Mouse (Mus musculus): ENCODE results near the gene Gm44503.

GRCm38 (mm10) chr9:72935309-72935708 lies 23.3 kb upstream of the Gm44503 start:
- peak; percentile 35 for TF ChIP-seq CTCF (IDR thresholded peaks at IDR 0.05)
- no peak for TF ChIP-seq POLR2A (IDR thresholded peaks at IDR 0.05; ENCODE audit: insufficient read depth, low read depth, low read length)
